19 mouse cellular contexts compared by ENCODE assay signal in genomic region chr4:151511092-151511491, GRCm38 (mm10).
DNase-seq lines count a peak whose midpoint lies in the region; ATAC-seq and TF ChIP-seq lines count a peak whose summit lies in the region.
"Had no signal": no experiment of that assay in that cellular context is flagged by ENCODE, and none has a peak within 500 bp of the region (broad histone marks: within the 10 kb centered on the region; RNA-seq: fewer than 3 reads in every experiment).

No protein-coding gene starts in this region.

- no peak overlapping the region for H3K27ac ChIP-seq in kidney, adult 2 months (ENCODE audit: insufficient read depth, low read depth, low read length)
- H3K27ac ChIP-seq in lung, postnatal 0 days (ENCODE audit: low read length) = no peak overlapping the region
- no peak overlapping the region for H3K27ac ChIP-seq in MEL (ENCODE audit: control insufficient read depth, low read depth, low read length)
- H3K27ac ChIP-seq: embryonic facial prominence, embryonic 13.5 days; limb, embryonic 10.5 days; macrophage; midbrain, embryonic 13.5 days had no signal

- H3K79me2 ChIP-seq in MEL (ENCODE audit: control insufficient read depth, insufficient read depth, low read length, poor library complexity) = no peaks in the 10 kb centered on the region

- H3K4me1 ChIP-seq in kidney, adult 2 months (ENCODE audit: control insufficient read depth, insufficient read depth, low read length) = no peaks in the 10 kb centered on the region
- no peaks in the 10 kb centered on the region for H3K4me1 ChIP-seq in lung, postnatal 0 days (ENCODE audit: insufficient read depth, low read depth, low read length)
- no peaks in the 10 kb centered on the region for H3K4me1 ChIP-seq in MEL (ENCODE audit: control insufficient read depth in 1 of 2, insufficient read depth in 2 of 2, low read length in 2 of 2)
- H3K4me1 ChIP-seq: embryonic facial prominence, embryonic 13.5 days; heart, embryonic 12.5 days; midbrain, embryonic 13.5 days had no signal

- no peaks in the 10 kb centered on the region for H3K9me3 ChIP-seq in lung, postnatal 0 days (ENCODE audit: low read length)
- no peaks in the 10 kb centered on the region for H3K9me3 ChIP-seq in MEL (replicated peaks; ENCODE audit: insufficient read depth, low read length)
- H3K9me3 ChIP-seq: embryonic facial prominence, embryonic 13.5 days; heart, embryonic 12.5 days; limb, embryonic 10.5 days; midbrain, embryonic 13.5 days had no signal

- no peak for TF ChIP-seq POLR2A in kidney, adult 2 months (IDR thresholded peaks at IDR 0.05; ENCODE audit: low read depth, low read length)
- TF ChIP-seq POLR2A in MEL (IDR thresholded peaks at IDR 0.05; ENCODE audit: control insufficient read depth in 1 of 2, insufficient read depth in 1 of 2, low read depth in 1 of 2, low read length in 2 of 2, poor library complexity in 1 of 2) = no peak

- no peak for DNase-seq in kidney, adult 2 months
- DNase-seq in kidney, postnatal 36 days = no peak
- DNase-seq in lung, postnatal 0 days (ENCODE audit: low spot score) = no peak
- no peak for DNase-seq in lung, postnatal 25 days (ENCODE audit: low spot score)
- peak; percentile 11 for DNase-seq in MEL (ENCODE audit: low read depth, low spot score)
- peak; percentile 12 for DNase-seq in testis, postnatal 14 days (ENCODE audit: low spot score)
- no peak for DNase-seq in adrenal gland, postnatal 4 days (ENCODE audit: low spot score in 2 of 2)
- DNase-seq: adrenal gland, postnatal 25 days; cerebellum, adult 8-10 months; gastrocnemius, postnatal 36 days; heart, postnatal 36 days; kidney, adult 8-10 months had no signal

- no peaks in the 10 kb centered on the region for H3K36me3 ChIP-seq in kidney, adult 2 months (ENCODE audit: control insufficient read depth, insufficient read depth, low read length)
- H3K36me3 ChIP-seq in lung, postnatal 0 days (ENCODE audit: insufficient read depth, low read length) = no peaks in the 10 kb centered on the region
- H3K36me3 ChIP-seq in MEL (ENCODE audit: control insufficient read depth in 1 of 2, insufficient read depth in 2 of 2, low read length in 2 of 2) = no peaks in the 10 kb centered on the region
- H3K36me3 ChIP-seq: embryonic facial prominence, embryonic 13.5 days; heart, embryonic 12.5 days; limb, embryonic 10.5 days; midbrain, embryonic 13.5 days had no signal

- H3K4me2 ChIP-seq in lung, postnatal 0 days (replicated peaks; ENCODE audit: low read depth, low read length) = no peak overlapping the region
- H3K4me2 ChIP-seq: embryonic facial prominence, embryonic 13.5 days; heart, embryonic 12.5 days; midbrain, embryonic 13.5 days had no signal

- no peaks in the 10 kb centered on the region for H3K27me3 ChIP-seq in kidney, adult 2 months (replicated peaks; ENCODE audit: control insufficient read depth, insufficient read depth, low read length)
- no peaks in the 10 kb centered on the region for H3K27me3 ChIP-seq in lung, postnatal 0 days (replicated peaks; ENCODE audit: insufficient read depth, low read length)
- H3K27me3 ChIP-seq in MEL (ENCODE audit: control insufficient read depth in 1 of 2, insufficient read depth in 2 of 2, low read length in 2 of 2) = no peaks in the 10 kb centered on the region
- H3K27me3 ChIP-seq: embryonic facial prominence, embryonic 13.5 days; heart, embryonic 12.5 days; midbrain, embryonic 13.5 days had no signal

- TF ChIP-seq EP300 in lung, postnatal 0 days (IDR thresholded peaks at IDR 0.05) = no peak
- TF ChIP-seq EP300 in MEL (IDR thresholded peaks at IDR 0.05; ENCODE audit: low read depth in 1 of 2, low read length in 2 of 2) = no peak

- TF ChIP-seq RAD21 in MEL (IDR thresholded peaks at IDR 0.05; ENCODE audit: low read depth, low read length) = peak; percentile 44

- TF ChIP-seq CTCF in kidney, adult 2 months (conservative IDR thresholded peaks at IDR 0.05; ENCODE audit: insufficient read depth, insufficient read length, low read depth, low read length) = peak; percentile 32; the same call in 1 of the 2 replicates
- peak; percentile 17; the same call in 1 of the 2 replicates for TF ChIP-seq CTCF in lung, postnatal 0 days (IDR thresholded peaks at IDR 0.05)
- TF ChIP-seq CTCF in MEL (IDR thresholded peaks at IDR 0.05 in 2 of 3, conservative IDR thresholded peaks at IDR 0.05 in 1 of 3; ENCODE audit: control insufficient read depth in 1 of 3, insufficient read depth in 1 of 3, low read depth in 2 of 3, low read length in 3 of 3, poor library complexity in 1 of 3, severe bottlenecking in 1 of 3) = peak; percentile 28 to 39 (median 35); a peak in 5 of 6 replicates

- no peak overlapping the region for H3K9ac ChIP-seq in lung, postnatal 0 days (replicated peaks; ENCODE audit: low read depth)
- no peak overlapping the region for H3K9ac ChIP-seq in MEL (ENCODE audit: control insufficient read depth, low read depth, low read length, poor library complexity, severe bottlenecking)
- H3K9ac ChIP-seq: embryonic facial prominence, embryonic 13.5 days; heart, embryonic 12.5 days; midbrain, embryonic 13.5 days had no signal

- no peak for ATAC-seq in lung, postnatal 0 days
- ATAC-seq: activated CD4-positive, CD25-positive, alpha-beta regulatory T cell, adult 4 months; hindbrain, embryonic 16.5 days; midbrain, embryonic 13.5 days had no signal

- 93% methylated on average over 4 of the region's 4 CpGs for WGBS in kidney, adult 2 months
- 79% methylated on average over 4 of the region's 4 CpGs for WGBS in lung, postnatal 0 days

- no peak overlapping the region for H3K4me3 ChIP-seq in kidney, adult 2 months (ENCODE audit: insufficient read depth, low read depth, low read length)
- H3K4me3 ChIP-seq in lung, postnatal 0 days (ENCODE audit: low read depth, low read length) = no peak overlapping the region
- no peak overlapping the region for H3K4me3 ChIP-seq in MEL (ENCODE audit: control insufficient read depth in 1 of 2, insufficient read depth in 1 of 2, low read depth in 2 of 2, low read length in 2 of 2)
- H3K4me3 ChIP-seq: embryonic facial prominence, embryonic 13.5 days; heart, embryonic 12.5 days; limb, embryonic 10.5 days; midbrain, embryonic 13.5 days had no signal

TF ChIP-seq in MEL, 35 proteins besides CTCF, POLR2A, EP300 and RAD21:
- TF ChIP-seq CHD1 (IDR thresholded peaks at IDR 0.05; ENCODE audit: low read depth, low read length) (no peak), CHD2 (IDR thresholded peaks at IDR 0.05; ENCODE audit: low read length) (no peak), MYC (IDR thresholded peaks at IDR 0.05; ENCODE audit: low read depth, low read length) (no peak), SMC3 (IDR thresholded peaks at IDR 0.05; ENCODE audit: low read depth, low read length) (peak; percentile 30; the same call in 1 of the 2 replicates), GABPA (IDR thresholded peaks at IDR 0.05; ENCODE audit: low read depth, low read length) (no peak), NRF1 (IDR thresholded peaks at IDR 0.05; ENCODE audit: insufficient read depth, low read depth, low read length, poor library complexity, severe bottlenecking) (no peak), ZKSCAN1 (IDR thresholded peaks at IDR 0.05; ENCODE audit: low read depth, low read length) (no peak), ZMIZ1 (IDR thresholded peaks at IDR 0.05; ENCODE audit: low read depth, low read length) (no peak)

Comparison
In these comparisons a context has a peak if more than half of its experiments do, and no peak if none do; other contexts are left out.
1. DNase-seq: peak in MEL (single experiment) and testis, postnatal 14 days (single experiment); none in kidney, adult 2 months (single experiment), kidney, postnatal 36 days (0 of 2), lung, postnatal 0 days (single experiment), lung, postnatal 25 days (single experiment) and adrenal gland, postnatal 4 days (0 of 2).
2. Peak in every context shown above with its lines, with median percentiles within 50 percentile points of each other: CTCF ChIP-seq.